Mouse (Mus musculus) forebrain, embryonic 11.5 days (tissue): ENCODE data around the gene Zfp958. TPM values are rescaled to one million over a fixed set of nuclear protein-coding genes. Genes with fewer than 3 reads are reported as not detected.
"Not testable (repeated sequence)": the region's sequence is repeated elsewhere in the genome, so short reads cannot be mapped to it uniquely, and the experiment has no call there.

Source experiments
- ATAC-seq: fragments of 200-750 bp; cut with Nextera tagmentation; replicated peaks from 2 replicates; pipeline ENCODE4 v1.8.0; 2017; ENCODE audit warnings: moderate TSS enrichment; ENCODE audit not compliant: low FRiP score
- DNase-seq: peaks from one replicate; pipeline ENCODE4 v3.0.0-alpha.2; 2017; ENCODE audit warnings: low spot score
- H3K27ac ChIP-seq: fragments of 300-500 bp; sonication (generic); 2 replicates; pipeline ENCODE4 v1.5.1; 2014; ENCODE audit warnings: low read depth, low read length
- H3K27me3 ChIP-seq: fragments of 300-500 bp; sonication (generic); 2 replicates; pipeline ENCODE4 v1.6.1; 2014; ENCODE audit warnings: mild to moderate bottlenecking, low read length, mixed read lengths; ENCODE audit not compliant: control insufficient read depth, insufficient read depth
- H3K36me3 ChIP-seq: fragments of 300-500 bp; sonication (generic); 2 replicates; pipeline ENCODE4 v1.6.1; 2014; ENCODE audit warnings: mild to moderate bottlenecking, low read length, moderate library complexity, mixed read lengths; ENCODE audit not compliant: control insufficient read depth, insufficient read depth
- H3K4me1 ChIP-seq: fragments of 300-500 bp; sonication (generic); replicated peaks from 2 replicates; pipeline ENCODE4 v1.6.1; 2014; ENCODE audit warnings: low read length, mixed read lengths; ENCODE audit not compliant: control insufficient read depth, insufficient read depth
- H3K4me2 ChIP-seq: fragments of 300-500 bp; sonication (generic); 2 replicates; pipeline ENCODE4 v1.6.1; 2014; ENCODE audit warnings: low read depth, mild to moderate bottlenecking, low read length, moderate library complexity, mixed read lengths; ENCODE audit not compliant: severe bottlenecking
- H3K4me3 ChIP-seq: fragments of 300-500 bp; sonication (generic); 2 replicates; pipeline ENCODE4 v1.5.1; 2014; ENCODE audit warnings: low read depth, low read length
- H3K9ac ChIP-seq: fragments of 300-500 bp; sonication (generic); 2 replicates; pipeline ENCODE4 v1.6.1; 2014; ENCODE audit warnings: low read length
- H3K9me3 ChIP-seq: fragments of 300-500 bp; sonication (generic); 2 replicates; pipeline ENCODE4 v1.6.1; 2016; ENCODE audit warnings: low read length, mixed read lengths; ENCODE audit not compliant: control insufficient read depth
- WGBS: fragments of 180-500 bp; shearing (Covaris S2); extraction: QIAGEN DNeasy Blood & Tissue Kit; methylation state at CpG from one replicate; pipeline ENCODE4 v1.1.7; 2014; 5-methylcytosine and 5-hydroxymethylcytosine counted together
- polyA plus RNA-seq: library from polyadenylated mRNA; unstranded; fragments of >200 nt; fragmentation: Nextera tagmentation; extraction: Ambion mirVana; gene quantifications from 2 replicates; pipeline ENCODE4 v1.2.1, GENCODE M21; 2014

Zfp958 gene
- polyA plus RNA-seq: 16.5 and 16.6 TPM in 2 replicates

GRCm38 (mm10) chr8:4612932-4613853 lies at the start of gene Zfp958:
Gene Zfp958, plus strand, starts transcription at chr8:4613167.
- peak within 1 kb of the TSS; percentile 87 for H3K4me2 ChIP-seq
- no peaks in the 10 kb centered on the region for H3K27me3 ChIP-seq
- peak; percentile 89 for DNase-seq
- no peaks in the 10 kb centered on the region; the same call in 1 of the 2 replicates for H3K4me1 ChIP-seq
- H3K27ac ChIP-seq: peak within 1 kb of the TSS; percentile 58; the same call in 1 of the 2 replicates
- no peaks in the 10 kb centered on the region; the same call in 1 of the 2 replicates for H3K9me3 ChIP-seq
- no peaks in the 10 kb centered on the region; the same call in 1 of the 2 replicates for H3K36me3 ChIP-seq
- WGBS: under 1% methylated on average over 25 of the region's 25 CpGs
- ATAC-seq: peak; percentile 100
- peak within 1 kb of the TSS; percentile 87 for H3K4me3 ChIP-seq
- H3K9ac ChIP-seq: peak within 1 kb of the TSS; percentile 89

GRCm38 (mm10) chr8:4581986-4582385 lies 31.0 kb upstream of the Zfp958 start:
- Histone ChIP-seq H3K9ac (no peak overlapping the region), H3K4me3 (no peak overlapping the region), H3K4me2 (no peak overlapping the region), H3K4me1 (no peaks in the 10 kb centered on the region), H3K27me3 (no peaks in the 10 kb centered on the region), H3K36me3 (no peaks in the 10 kb centered on the region), H3K27ac (no peak overlapping the region), H3K9me3 (no peaks in the 10 kb centered on the region)
- DNase-seq (no peak), ATAC-seq (no peak)
- 78% methylated on average over 3 of the region's 3 CpGs for WGBS

- ATAC-seq (no peak), DNase-seq (no peak)
- WGBS: 83% methylated on average over 6 of the region's 6 CpGs
These were observed 30.2 kb upstream of the Zfp958 start for GRCm38 (mm10) chr8:4582754-4583178.

GRCm38 (mm10) chr8:4584660-4585059 lies 28.3 kb upstream of the Zfp958 start:
- no peak overlapping the region for H3K27ac ChIP-seq
- DNase-seq: no peak
- no peak overlapping the region for H3K4me2 ChIP-seq
- H3K9ac ChIP-seq: no peak overlapping the region
- no peaks in the 10 kb centered on the region for H3K9me3 ChIP-seq
- no peaks in the 10 kb centered on the region for H3K36me3 ChIP-seq
- no peaks in the 10 kb centered on the region for H3K27me3 ChIP-seq
- no peak overlapping the region for H3K4me3 ChIP-seq
- 90% methylated on average over 1 of the region's 1 CpGs for WGBS
- no peaks in the 10 kb centered on the region for H3K4me1 ChIP-seq
- no peak for ATAC-seq

More at GRCm38 (mm10) chr8:4582754-4583178, 30.2 kb upstream of the Zfp958 start:
- Histone ChIP-seq H3K27me3 (no peaks in the 10 kb centered on the region), H3K4me3 (no peak overlapping the region), H3K36me3 (no peaks in the 10 kb centered on the region), H3K9ac (no peak overlapping the region), H3K9me3 (no peaks in the 10 kb centered on the region), H3K4me2 (no peak overlapping the region), H3K27ac (no peak overlapping the region), H3K4me1 (no peaks in the 10 kb centered on the region)

GRCm38 (mm10) chr8:4586356-4586755 lies 26.6 kb upstream of the Zfp958 start:
- WGBS: 22% methylated on average over 4 of the region's 4 CpGs
- H3K4me1 ChIP-seq: no peaks in the 10 kb centered on the region
- H3K9ac ChIP-seq: no peak overlapping the region
- H3K36me3 ChIP-seq: no peaks in the 10 kb centered on the region
- no peak overlapping the region for H3K4me3 ChIP-seq
- H3K9me3 ChIP-seq: no peaks in the 10 kb centered on the region
- no peak overlapping the region for H3K27ac ChIP-seq
- ATAC-seq (no peak), DNase-seq (no peak)
- no peak overlapping the region for H3K4me2 ChIP-seq
- H3K27me3 ChIP-seq: no peaks in the 10 kb centered on the region

- no peaks in the 10 kb centered on the region for H3K36me3 ChIP-seq
- H3K4me3 ChIP-seq: no peak overlapping the region
- H3K9me3 ChIP-seq: no peaks in the 10 kb centered on the region
- DNase-seq: peak; percentile 65
- no peak overlapping the region for H3K27ac ChIP-seq
- 38% methylated on average over 9 of the region's 9 CpGs for WGBS
- peak; percentile 85 for ATAC-seq
- H3K4me2 ChIP-seq: no peak overlapping the region
- no peaks in the 10 kb centered on the region for H3K27me3 ChIP-seq
- H3K4me1 ChIP-seq: no peaks in the 10 kb centered on the region
- H3K9ac ChIP-seq: peak overlapping the region; percentile 52
These were observed 24.6 kb upstream of the Zfp958 start for GRCm38 (mm10) chr8:4588165-4589000.

- no peaks in the 10 kb centered on the region for H3K9me3 ChIP-seq
- no peaks in the 10 kb centered on the region for H3K4me1 ChIP-seq
- no peak overlapping the region for H3K4me3 ChIP-seq
- no peak overlapping the region for H3K9ac ChIP-seq
- H3K36me3 ChIP-seq: no peaks in the 10 kb centered on the region
- ATAC-seq (no peak), DNase-seq (no peak)
- H3K27ac ChIP-seq: no peak overlapping the region
- no peaks in the 10 kb centered on the region for H3K27me3 ChIP-seq
- WGBS: 93% methylated on average over 7 of the region's 7 CpGs
- H3K4me2 ChIP-seq: no peak overlapping the region
These were observed 4.1 kb upstream of the Zfp958 start for GRCm38 (mm10) chr8:4608896-4609295.

GRCm38 (mm10) chr8:4611626-4612175 lies 1.3 kb upstream of the Zfp958 start:
- 85% methylated on average over 4 of the region's 4 CpGs for WGBS
- not testable (repeated sequence) for H3K4me1 ChIP-seq

More at GRCm38 (mm10) chr8:4611626-4612175, 1.3 kb upstream of the Zfp958 start:
- H3K9ac ChIP-seq, H3K4me2 ChIP-seq, DNase-seq, ATAC-seq, H3K27ac ChIP-seq, H3K36me3 ChIP-seq, H3K27me3 ChIP-seq, H3K4me3 ChIP-seq, H3K9me3 ChIP-seq: not testable (repeated sequence)
